Mouse (Mus musculus) forebrain, embryonic 15.5 days (tissue): Measurements from ENCODE around the gene Tmcc1. TPM values are rescaled to one million over a fixed set of nuclear protein-coding genes. Genes with fewer than 3 reads are reported as not detected.

ENCODE experiments used
- ATAC-seq: fragments of 200-750 bp; cut with Nextera tagmentation; replicated peaks from 2 replicates; pipeline ENCODE4 v1.8.0; 2017; ENCODE audit warnings: mild to moderate bottlenecking, moderate TSS enrichment, moderate library complexity
- H3K27ac ChIP-seq: fragments of 300-500 bp; sonication (generic); replicated peaks from 2 replicates; pipeline ENCODE4 v1.5.1; 2015; ENCODE audit warnings: mild to moderate bottlenecking, inconsistent platforms
- H3K27me3 ChIP-seq: fragments of 300-500 bp; sonication (generic); 2 replicates; pipeline ENCODE4 v1.6.1; 2015; ENCODE audit warnings: inconsistent platforms
- H3K36me3 ChIP-seq: fragments of 300-500 bp; sonication (generic); 2 replicates; pipeline ENCODE4 v1.6.1; 2015; ENCODE audit warnings: mild to moderate bottlenecking, inconsistent platforms
- H3K4me1 ChIP-seq: fragments of 300-500 bp; sonication (generic); 2 replicates; pipeline ENCODE4 v1.6.1; 2015; ENCODE audit warnings: inconsistent platforms
- H3K4me2 ChIP-seq: fragments of 300-500 bp; sonication (generic); replicated peaks from 2 replicates; pipeline ENCODE4 v1.6.1; 2015; ENCODE audit warnings: mild to moderate bottlenecking, inconsistent platforms
- H3K4me3 ChIP-seq: fragments of 300-500 bp; sonication (generic); 2 replicates; pipeline ENCODE4 v1.5.1; 2015; ENCODE audit warnings: mild to moderate bottlenecking, inconsistent platforms
- H3K9ac ChIP-seq: fragments of 300-500 bp; sonication (generic); replicated peaks from 2 replicates; pipeline ENCODE4 v1.6.1; 2015; ENCODE audit warnings: mild to moderate bottlenecking, inconsistent platforms
- H3K9me3 ChIP-seq: fragments of 300-500 bp; sonication (generic); 2 replicates; pipeline ENCODE4 v1.6.1; 2016; ENCODE audit warnings: inconsistent platforms
- WGBS: fragments of 180-500 bp; shearing (Covaris S2); methylation state at CpG from one replicate; pipeline ENCODE4 v1.1.7; 2015; ENCODE audit warnings: mixed read lengths; 5-methylcytosine and 5-hydroxymethylcytosine counted together
- polyA plus RNA-seq: library from polyadenylated mRNA; unstranded; fragments of >200 nt; fragmentation: Nextera tagmentation; extraction: Ambion mirVana; gene quantifications from 2 replicates; pipeline ENCODE4 v1.2.1, GENCODE M21; 2015

Tmcc1 gene
- polyA plus RNA-seq, 1 experiment from 2014 or later = 36.5 TPM

DNA sequence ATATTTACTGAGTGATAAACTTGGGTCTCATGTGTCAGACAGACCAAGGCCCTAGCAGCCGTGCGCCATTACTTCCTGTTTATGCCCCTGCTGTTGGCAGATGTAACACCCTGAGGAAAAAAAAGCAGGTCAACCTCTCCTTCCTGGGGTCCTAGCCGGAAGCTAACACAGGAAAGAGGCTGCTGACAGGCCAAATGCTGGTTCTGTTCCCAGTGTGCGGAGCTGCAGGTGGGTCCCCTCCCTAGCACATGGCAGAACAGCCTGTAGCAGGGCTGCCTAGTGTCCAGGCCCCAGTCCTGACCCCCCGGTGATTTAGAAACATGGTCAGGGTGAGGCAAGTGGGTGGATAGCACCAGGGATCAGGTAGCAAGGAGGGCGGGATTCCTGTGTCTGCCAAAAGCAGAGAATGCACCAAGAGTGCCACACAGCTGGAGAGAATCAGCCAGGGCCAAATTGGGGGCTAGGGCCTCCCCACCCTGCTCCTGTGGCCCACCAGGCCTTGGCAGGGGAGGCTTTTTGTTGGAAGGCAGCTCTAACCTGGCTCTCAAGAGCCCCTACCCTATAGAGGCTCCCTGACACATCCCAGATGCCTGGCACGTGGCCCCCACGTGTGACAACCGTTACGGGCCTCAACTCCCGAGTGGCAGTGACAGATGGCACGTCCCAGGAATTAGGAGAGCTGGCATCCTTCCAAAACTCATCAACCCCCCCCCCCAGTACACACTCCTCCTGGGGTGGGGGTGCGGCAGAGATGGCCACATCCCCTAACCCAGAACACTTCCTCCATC lies 221.8 kb downstream of the Tmcc1 start:
- 42% methylated on average over 13 of the region's 13 CpGs for WGBS
- peak; percentile 35; the same call in 1 of the 2 replicates for ATAC-seq
- Histone ChIP-seq H3K4me3 (no peak overlapping the region), H3K27ac (peak overlapping the region; percentile 48), H3K4me1 (peaks cover 18% of the 10 kb centered on the region), H3K27me3 (no peaks in the 10 kb centered on the region), H3K36me3 (no peaks in the 10 kb centered on the region), H3K9me3 (no peaks in the 10 kb centered on the region), H3K9ac (no peak overlapping the region), H3K4me2 (no peak overlapping the region)

DNA sequence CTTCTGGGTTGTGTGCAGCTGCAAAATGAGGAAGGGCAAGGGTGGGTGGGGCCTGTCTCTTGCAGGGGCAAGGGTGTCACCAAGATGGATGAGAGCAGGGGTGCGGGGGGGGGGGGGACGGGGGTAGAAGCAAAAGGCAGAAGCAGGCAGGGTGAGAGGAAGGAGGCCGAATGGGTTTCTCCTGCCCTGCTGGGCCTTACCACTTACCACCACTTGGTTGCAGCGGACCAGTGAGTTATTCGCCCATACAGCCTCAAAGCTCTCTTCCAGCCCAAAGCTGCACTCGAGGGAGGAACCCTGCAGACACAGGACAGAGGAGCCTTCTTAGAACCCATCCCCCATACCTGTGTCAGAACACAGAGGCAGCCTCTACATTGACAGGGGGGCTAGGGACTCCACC lies 223.3 kb downstream of the Tmcc1 start:
- no peaks in the 10 kb centered on the region for H3K9me3 ChIP-seq
- WGBS = 52% methylated on average over 5 of the region's 6 CpGs
- no peak overlapping the region for H3K4me3 ChIP-seq
- ATAC-seq = no peak
- H3K36me3 ChIP-seq = no peaks in the 10 kb centered on the region
- H3K27ac ChIP-seq = no peak overlapping the region
- no peak overlapping the region for H3K9ac ChIP-seq
- no peak overlapping the region for H3K4me2 ChIP-seq
- H3K27me3 ChIP-seq = no peaks in the 10 kb centered on the region
- H3K4me1 ChIP-seq = peaks cover 18% of the 10 kb centered on the region

GRCm38 (mm10) chr6:115969103-115969502 lies 224.2 kb downstream of the Tmcc1 start:
- no peaks in the 10 kb centered on the region for H3K27me3 ChIP-seq
- ATAC-seq = no peak
- H3K36me3 ChIP-seq = no peaks in the 10 kb centered on the region
- H3K9ac ChIP-seq = no peak overlapping the region
- no peak overlapping the region for H3K27ac ChIP-seq
- no peak overlapping the region for H3K4me3 ChIP-seq
- 68% methylated on average over 9 of the region's 9 CpGs for WGBS
- peaks cover 18% of the 10 kb centered on the region for H3K4me1 ChIP-seq
- H3K9me3 ChIP-seq = no peaks in the 10 kb centered on the region
- no peak overlapping the region for H3K4me2 ChIP-seq

GRCm38 (mm10) chr6:115968700-115969099 lies 224.6 kb downstream of the Tmcc1 start:
- no peaks in the 10 kb centered on the region for H3K36me3 ChIP-seq
- H3K4me2 ChIP-seq = no peak overlapping the region
- H3K4me1 ChIP-seq = peaks cover 15% of the 10 kb centered on the region
- no peak overlapping the region; the same call in 1 of the 2 replicates for H3K27ac ChIP-seq
- H3K4me3 ChIP-seq = no peak overlapping the region
- H3K27me3 ChIP-seq = no peaks in the 10 kb centered on the region
- ATAC-seq = no peak
- 69% methylated on average over 6 of the region's 6 CpGs for WGBS
- H3K9ac ChIP-seq = no peak overlapping the region
- no peaks in the 10 kb centered on the region for H3K9me3 ChIP-seq

Other genes starting within 250 kb of the Tmcc1 start
- not detected in 2 replicates for gene H1foo, start 248.5 kb downstream of the Tmcc1 start, polyA plus RNA-seq
- gene Plxnd1, start 198.5 kb downstream of the Tmcc1 start, polyA plus RNA-seq = 13.5 and 21.4 TPM in 2 replicates
- gene Washc2, start 14.6 kb upstream of the Tmcc1 start, polyA plus RNA-seq = 58.1 and 60.1 TPM in 2 replicates
- 8.1 and 8.3 TPM in 2 replicates for gene Zfand4, start 70.7 kb upstream of the Tmcc1 start, polyA plus RNA-seq
- gene March8, start 144.5 kb upstream of the Tmcc1 start, polyA plus RNA-seq = 52.3 and 55.7 TPM in 2 replicates